Mouse (Mus musculus): ENCODE measurements around the gene Nnat. TPM values are rescaled to one million over a fixed set of nuclear protein-coding genes. Genes with fewer than 3 reads are reported as not detected.

The Nnat gene
- not detected in 2 replicates for total RNA-seq (2014; fragmentation: Nextera tagmentation)
- not detected in 2 replicates for total RNA-seq (2017)

- ATAC-seq (replicated peaks; ENCODE audit: low FRiP score, low TSS enrichment, poor library complexity, severe bottlenecking) = no peak
These were observed at the start of gene Nnat for GRCm38 (mm10) chr2:157559858-157560257. Gene Nnat (plus strand): TSS chr2:157560078.

- ATAC-seq (replicated peaks; ENCODE audit: low FRiP score, low TSS enrichment, poor library complexity, severe bottlenecking) = no peak
These were observed 47.0 kb upstream of the Nnat start for GRCm38 (mm10) chr2:157512859-157513258.

- no peak for ATAC-seq (replicated peaks; ENCODE audit: low FRiP score, low TSS enrichment, poor library complexity, severe bottlenecking)
These were observed 46.1 kb upstream of the Nnat start for GRCm38 (mm10) chr2:157513737-157514208.

- no peak for ATAC-seq (replicated peaks; ENCODE audit: low FRiP score, low TSS enrichment, poor library complexity, severe bottlenecking)
These were observed 45.5 kb upstream of the Nnat start for GRCm38 (mm10) chr2:157514353-157514752.

- ATAC-seq (replicated peaks; ENCODE audit: low FRiP score, low TSS enrichment, poor library complexity, severe bottlenecking) = no peak
These were observed 42.4 kb upstream of the Nnat start for GRCm38 (mm10) chr2:157517526-157517925.

- ATAC-seq (replicated peaks; ENCODE audit: low FRiP score, low TSS enrichment, poor library complexity, severe bottlenecking) = no peak
These were observed 41.4 kb upstream of the Nnat start for GRCm38 (mm10) chr2:157518451-157518850.

GRCm38 (mm10) chr2:157519452-157519851 lies 40.4 kb upstream of the Nnat start:
- no peak for ATAC-seq (replicated peaks; ENCODE audit: low FRiP score, low TSS enrichment, poor library complexity, severe bottlenecking)

- no peak for ATAC-seq (replicated peaks; ENCODE audit: low FRiP score, low TSS enrichment, poor library complexity, severe bottlenecking)
These were observed 39.4 kb upstream of the Nnat start for GRCm38 (mm10) chr2:157520496-157520895.

GRCm38 (mm10) chr2:157522556-157522955 lies 37.3 kb upstream of the Nnat start:
- no peak for ATAC-seq (replicated peaks; ENCODE audit: low FRiP score, low TSS enrichment, poor library complexity, severe bottlenecking)

GRCm38 (mm10) chr2:157530056-157530955 lies 29.6 kb upstream of the Nnat start:
- ATAC-seq (replicated peaks; ENCODE audit: low FRiP score, low TSS enrichment, poor library complexity, severe bottlenecking) = no peak

- no peak for ATAC-seq (replicated peaks; ENCODE audit: low FRiP score, low TSS enrichment, poor library complexity, severe bottlenecking)
These were observed 28.0 kb upstream of the Nnat start for GRCm38 (mm10) chr2:157531681-157532426.

GRCm38 (mm10) chr2:157534163-157534562 lies 25.7 kb upstream of the Nnat start:
- ATAC-seq (replicated peaks; ENCODE audit: low FRiP score, low TSS enrichment, poor library complexity, severe bottlenecking) = no peak

- no peak for ATAC-seq (replicated peaks; ENCODE audit: low FRiP score, low TSS enrichment, poor library complexity, severe bottlenecking)
These were observed 23.3 kb upstream of the Nnat start for GRCm38 (mm10) chr2:157536476-157537081.

- ATAC-seq (replicated peaks; ENCODE audit: low FRiP score, low TSS enrichment, poor library complexity, severe bottlenecking) = no peak
These were observed 22.8 kb upstream of the Nnat start for GRCm38 (mm10) chr2:157537118-157537517.

- 0 out of 2 replicates have a peak, but pooled peaks have one; percentile 44 for ATAC-seq (replicated peaks; ENCODE audit: low FRiP score, low TSS enrichment, poor library complexity, severe bottlenecking)
These were observed 19.6 kb upstream of the Nnat start for GRCm38 (mm10) chr2:157540073-157540952.

GRCm38 (mm10) chr2:157540953-157541569 lies 18.8 kb upstream of the Nnat start:
- no peak for ATAC-seq (replicated peaks; ENCODE audit: low FRiP score, low TSS enrichment, poor library complexity, severe bottlenecking)

- no peak for ATAC-seq (replicated peaks; ENCODE audit: low FRiP score, low TSS enrichment, poor library complexity, severe bottlenecking)
These were observed 18.2 kb upstream of the Nnat start for GRCm38 (mm10) chr2:157541631-157542030.

- no peak for ATAC-seq (replicated peaks; ENCODE audit: low FRiP score, low TSS enrichment, poor library complexity, severe bottlenecking)
These were observed 17.5 kb upstream of the Nnat start for GRCm38 (mm10) chr2:157542415-157542814.
